ENCODE assay signal across 8 mouse cellular contexts in the genomic region with DNA sequence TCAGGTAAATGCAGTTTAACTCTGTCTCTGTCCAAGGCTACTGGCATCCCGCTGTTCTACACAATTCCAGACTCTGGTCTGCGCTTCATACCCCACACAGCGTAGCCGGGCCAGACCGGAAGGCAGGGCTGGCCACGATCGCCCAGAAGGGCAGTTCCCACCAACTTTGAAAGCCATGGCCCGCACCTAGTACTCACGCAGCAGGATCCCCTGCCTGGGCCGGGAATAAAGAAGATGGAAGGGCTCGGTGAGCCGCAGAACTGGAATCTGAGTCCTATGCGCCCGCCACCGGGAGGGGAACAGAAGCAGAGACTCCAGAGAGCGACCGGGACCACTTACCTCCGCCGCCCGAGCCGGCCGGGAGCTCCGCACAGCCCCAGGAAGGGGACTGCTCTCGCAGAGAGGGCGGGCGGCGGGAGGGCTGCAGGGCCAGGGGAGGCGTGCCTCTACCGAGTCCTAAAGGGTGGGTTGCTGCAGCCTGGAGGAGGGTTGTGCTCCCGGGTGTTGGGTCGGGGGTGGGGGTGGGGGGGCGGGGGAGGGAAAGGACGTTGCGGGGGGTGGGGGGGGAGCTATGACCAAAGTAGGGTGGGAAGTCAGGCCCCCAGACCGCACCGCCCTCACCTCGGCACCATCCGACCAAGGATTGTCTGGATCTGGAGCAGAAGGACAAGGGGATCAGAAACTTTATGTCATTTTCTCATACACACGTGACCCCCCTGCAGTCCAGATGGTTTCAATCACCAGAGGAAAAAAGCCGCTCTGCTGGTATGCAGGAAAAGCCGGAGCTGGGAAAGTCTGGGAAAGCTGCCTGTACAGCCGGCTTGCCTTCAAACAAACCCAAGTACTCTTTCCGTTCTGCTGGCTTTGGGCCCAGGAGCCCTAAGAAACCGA. TPM values are rescaled to one million over a fixed set of nuclear protein-coding genes. Genes with fewer than 3 reads are reported as not detected.
DNase-seq lines count a peak whose midpoint lies in the region; ATAC-seq and TF ChIP-seq lines count a peak whose summit lies in the region.

No protein-coding gene starts in this region.

- TF ChIP-seq EP300 in liver, embryonic 14.5 days (IDR thresholded peaks at IDR 0.05; ENCODE audit: low read depth), result no peak

- peak overlapping the region; percentile 89 for H3K4me2 ChIP-seq in forebrain, embryonic 16.5 days (ENCODE audit: low read length)
- H3K4me2 ChIP-seq in liver, embryonic 14.5 days (ENCODE audit: low read depth), result peak overlapping the region; percentile 70
- H3K4me2 ChIP-seq in neural tube, embryonic 13.5 days, result peak overlapping the region; percentile 90

- H3K4me3 ChIP-seq in forebrain, embryonic 16.5 days (replicated peaks; ENCODE audit: low read length), result peak overlapping the region; percentile 59
- peak overlapping the region; percentile 46 to 57 for H3K4me3 ChIP-seq in liver, embryonic 14.5 days (ENCODE audit: insufficient read depth in 1 of 2, low read depth in 2 of 2, low read length in 2 of 2)
- H3K4me3 ChIP-seq in neural tube, embryonic 13.5 days, result peak overlapping the region; percentile 62

- no peaks in the 10 kb centered on the region for H3K36me3 ChIP-seq in forebrain, embryonic 16.5 days (ENCODE audit: control insufficient read depth, insufficient read depth)
- no peaks in the 10 kb centered on the region for H3K36me3 ChIP-seq in liver, embryonic 14.5 days (replicated peaks; ENCODE audit: control insufficient read depth, insufficient read depth, low read depth)
- H3K36me3 ChIP-seq in neural tube, embryonic 13.5 days, result no peaks in the 10 kb centered on the region

- peak; percentile 50 for DNase-seq in ES-CJ7 (ENCODE audit: low read depth, low spot score)
- DNase-seq in cerebellum, adult 11-12 months, result peak; percentile 57
- DNase-seq in heart, postnatal 14 days, result peak; percentile 80
- DNase-seq in large intestine, adult 2 months (ENCODE audit: low read depth, low spot score), result peak; percentile 27
- no peak for DNase-seq in liver, embryonic 14.5 days (ENCODE audit: low read depth in 3 of 3, low spot score in 3 of 3)
- peak; percentile 9 for DNase-seq in thymus, postnatal 0 days (ENCODE audit: low spot score)

- H3K9me3 ChIP-seq in forebrain, embryonic 16.5 days (ENCODE audit: control insufficient read depth, low read length), result no peaks in the 10 kb centered on the region
- no peaks in the 10 kb centered on the region for H3K9me3 ChIP-seq in liver, embryonic 14.5 days (ENCODE audit: control insufficient read depth, low read length)
- H3K9me3 ChIP-seq in neural tube, embryonic 13.5 days, result no peaks in the 10 kb centered on the region

- ATAC-seq in forebrain, embryonic 16.5 days, result peak; percentile 95
- peak; percentile 84 for ATAC-seq in liver, embryonic 14.5 days (ENCODE audit: insufficient read depth)
- ATAC-seq in neural tube, embryonic 13.5 days (ENCODE audit: low read depth), result peak; percentile 96

- H3K4me1 ChIP-seq in forebrain, embryonic 16.5 days (replicated peaks; ENCODE audit: control insufficient read depth, insufficient read depth, low read length), result peaks cover 9% of the 10 kb centered on the region
- H3K4me1 ChIP-seq in liver, embryonic 14.5 days (replicated peaks; ENCODE audit: control insufficient read depth in 2 of 2, insufficient read depth in 2 of 2, low read length in 1 of 2), result peaks cover 2 to 9% of the 10 kb centered on the region in 2 experiments; a peak in 3 of 4 replicates
- peaks cover 15% of the 10 kb centered on the region for H3K4me1 ChIP-seq in neural tube, embryonic 13.5 days (replicated peaks)

- WGBS in forebrain, embryonic 16.5 days, result under 1% methylated on average over 27 of the region's 44 CpGs
- 2% methylated on average over 44 of the region's 44 CpGs for WGBS in large intestine, adult 2 months
- 7% methylated on average over 40 of the region's 44 CpGs for WGBS in liver, embryonic 14.5 days (ENCODE audit: insufficient replicate concordance)
- WGBS in neural tube, embryonic 13.5 days, result under 1% methylated on average over 40 of the region's 44 CpGs

- TF ChIP-seq CTCF in liver, embryonic 14.5 days (IDR thresholded peaks at IDR 0.05; ENCODE audit: low read depth), result no peak

- H3K27me3 ChIP-seq in forebrain, embryonic 16.5 days (replicated peaks; ENCODE audit: control insufficient read depth, insufficient read depth, low read length), result no peaks in the 10 kb centered on the region
- no peaks in the 10 kb centered on the region for H3K27me3 ChIP-seq in liver, embryonic 14.5 days (ENCODE audit: control insufficient read depth, insufficient read depth, low read length)
- H3K27me3 ChIP-seq in neural tube, embryonic 13.5 days, result no peaks in the 10 kb centered on the region

- intact Hi-C loops in heart, postnatal 14 days (cut with DNase I), result loop anchor here (2.0 to 5.0 kb wide), 2 partner anchors 31 to 35 kb away; a partner anchor contains a TSS

- H3K27ac ChIP-seq in forebrain, embryonic 16.5 days (ENCODE audit: low read length), result 0 out of 2 replicates have a peak overlapping the region, but pooled peaks have one; percentile 20
- H3K27ac ChIP-seq in liver, embryonic 14.5 days, result no peak overlapping the region
- H3K27ac ChIP-seq in neural tube, embryonic 13.5 days (replicated peaks), result peak overlapping the region; percentile 85

- peak overlapping the region; percentile 71 for H3K9ac ChIP-seq in forebrain, embryonic 16.5 days (replicated peaks; ENCODE audit: low read depth, low read length)
- peak overlapping the region; percentile 68 for H3K9ac ChIP-seq in liver, embryonic 14.5 days (replicated peaks)
- H3K9ac ChIP-seq in neural tube, embryonic 13.5 days, result peak overlapping the region; percentile 80

RNA-seq across cellular contexts. Expression of a gene that starts 31.6 kb away (rescaled TPM):
- 10.9 and 14.4 TPM in 2 replicates for polyA plus RNA-seq in forebrain, embryonic 16.5 days (2015; fragmentation: Nextera tagmentation; extraction: Ambion mirVana)
- total RNA-seq in heart, postnatal 14 days (2021), result 10 to 100 TPM; 33.5 to 35.2 TPM
- polyA plus RNA-seq in large intestine, adult 2 months (2012; rRNA removed), result 32.0 and 55.1 TPM in 2 replicates
- 14.0 and 20.6 TPM in 2 replicates for polyA plus RNA-seq in liver, embryonic 14.5 days (2012; rRNA removed)
- polyA plus RNA-seq in liver, embryonic 14.5 days (2014; fragmentation: Nextera tagmentation; extraction: Ambion mirVana), result 13.8 and 18.0 TPM in 2 replicates
- 30.0 and 35.5 TPM in 2 replicates for polyA plus RNA-seq in neural tube, embryonic 13.5 days (2015; fragmentation: Nextera tagmentation; extraction: Ambion mirVana)
- 28.6 and 31.4 TPM in 2 replicates for polyA plus RNA-seq in thymus, postnatal 0 days (2015; fragmentation: Nextera tagmentation; extraction: Ambion mirVana)

RNA-seq across cellular contexts. Expression of a gene that starts 31.7 kb away (rescaled TPM):
- 13.0 and 19.4 TPM in 2 replicates for polyA plus RNA-seq in forebrain, embryonic 16.5 days (2015; fragmentation: Nextera tagmentation; extraction: Ambion mirVana)
- 10 to 100 TPM; 12.1 to 12.4 TPM for total RNA-seq in heart, postnatal 14 days (2021)
- polyA plus RNA-seq in large intestine, adult 2 months (2012; rRNA removed), result 8.8 and 12.3 TPM in 2 replicates
- polyA plus RNA-seq in liver, embryonic 14.5 days (2012; rRNA removed), result 11.2 and 19.5 TPM in 2 replicates
- 42.5 and 44.6 TPM in 2 replicates for polyA plus RNA-seq in liver, embryonic 14.5 days (2014; fragmentation: Nextera tagmentation; extraction: Ambion mirVana)
- 12.2 and 14.0 TPM in 2 replicates for polyA plus RNA-seq in neural tube, embryonic 13.5 days (2015; fragmentation: Nextera tagmentation; extraction: Ambion mirVana)
- polyA plus RNA-seq in thymus, postnatal 0 days (2015; fragmentation: Nextera tagmentation; extraction: Ambion mirVana), result 44.6 and 47.5 TPM in 2 replicates

RNA-seq across cellular contexts. Expression of a gene that starts 51.8 kb away (rescaled TPM):
- 0.16 and 0.48 TPM in 2 replicates for polyA plus RNA-seq in forebrain, embryonic 16.5 days (2015; fragmentation: Nextera tagmentation; extraction: Ambion mirVana)
- total RNA-seq in heart, postnatal 14 days (2021), result under 1 TPM in 1 of 2 experiments, not detected in 1; 0.38 TPM
- 0.26 and 0.31 TPM in 2 replicates for polyA plus RNA-seq in large intestine, adult 2 months (2012; rRNA removed)
- polyA plus RNA-seq in liver, embryonic 14.5 days (2012; rRNA removed), result 0.03 and 0.07 TPM in 2 replicates
- polyA plus RNA-seq in liver, embryonic 14.5 days (2014; fragmentation: Nextera tagmentation; extraction: Ambion mirVana), result 0.11 and 0.19 TPM in 2 replicates
- 0.17 TPM in 1 of 2 replicates, not detected in the other for polyA plus RNA-seq in neural tube, embryonic 13.5 days (2015; fragmentation: Nextera tagmentation; extraction: Ambion mirVana)
- 0.35 and 0.45 TPM in 2 replicates for polyA plus RNA-seq in thymus, postnatal 0 days (2015; fragmentation: Nextera tagmentation; extraction: Ambion mirVana)

RNA-seq across cellular contexts. Expression of a gene that starts 59.7 kb away (rescaled TPM):
- not detected in 2 replicates for polyA plus RNA-seq in forebrain, embryonic 16.5 days (2015; fragmentation: Nextera tagmentation; extraction: Ambion mirVana)
- total RNA-seq in heart, postnatal 14 days (2021), result not detected
- polyA plus RNA-seq in large intestine, adult 2 months (2012; rRNA removed), result 0.30 and 0.62 TPM in 2 replicates
- not detected in 2 replicates for polyA plus RNA-seq in liver, embryonic 14.5 days (2012; rRNA removed)
- not detected in 2 replicates for polyA plus RNA-seq in liver, embryonic 14.5 days (2014; fragmentation: Nextera tagmentation; extraction: Ambion mirVana)
- 0.29 and 0.45 TPM in 2 replicates for polyA plus RNA-seq in neural tube, embryonic 13.5 days (2015; fragmentation: Nextera tagmentation; extraction: Ambion mirVana)
- polyA plus RNA-seq in thymus, postnatal 0 days (2015; fragmentation: Nextera tagmentation; extraction: Ambion mirVana), result 0.19 and 0.21 TPM in 2 replicates

Comparison
In these comparisons a context has a peak if more than half of its experiments do, and no peak if none do; other contexts are left out.
1. DNase-seq: peak in ES-CJ7 (single experiment), cerebellum, adult 11-12 months (single experiment), heart, postnatal 14 days (2 of 2), large intestine, adult 2 months (single experiment) and thymus, postnatal 0 days (single experiment); none in liver, embryonic 14.5 days (0 of 3).
2. Peak in every context shown above with its lines, with median percentiles within 50 percentile points of each other: ATAC-seq, H3K4me2 ChIP-seq, H3K4me3 ChIP-seq and H3K9ac ChIP-seq.